Mouse (Mus musculus) forebrain, embryonic 14.5 days (tissue): ENCODE measurements at regions not wholly inside any gene's neighbourhood (a gene's known extent, or its start where the extent isn't known, plus 50 kb on each side); places are given as distances from the start of the nearest gene placed in this dataset.

Source experiments
- ATAC-seq: fragments of 200-750 bp; cut with Nextera tagmentation; 2 replicates; pipeline ENCODE4 v1.8.0; 2017; ENCODE audit warnings: mild to moderate bottlenecking, moderate library complexity
- DNase-seq: peaks from one replicate; pipeline ENCODE4 v3.0.0-alpha.2; 2015; ENCODE audit warnings: low spot score
- H3K27ac ChIP-seq: fragments of 300-500 bp; sonication (generic); 2 replicates; pipeline ENCODE4 v1.5.1; 2014; ENCODE audit warnings: low read depth, mild to moderate bottlenecking, control low read depth, low read length, moderate library complexity
- H3K27me3 ChIP-seq: fragments of 300-500 bp; sonication (generic); replicated peaks from 2 replicates; pipeline ENCODE4 v1.6.1; 2014; ENCODE audit warnings: low read length, control low read depth, mixed read lengths; ENCODE audit not compliant: control insufficient read depth, insufficient read depth
- H3K36me3 ChIP-seq: fragments of 300-500 bp; sonication (generic); 2 replicates; pipeline ENCODE4 v1.6.1; 2014; ENCODE audit warnings: low read length, control low read depth; ENCODE audit not compliant: control insufficient read depth, insufficient read depth
- H3K4me1 ChIP-seq: fragments of 300-500 bp; sonication (generic); 2 replicates; pipeline ENCODE4 v1.6.1; 2014; ENCODE audit warnings: antibody characterized with exemption, low read length, control low read depth; ENCODE audit not compliant: control insufficient read depth, insufficient read depth
- H3K4me2 ChIP-seq: fragments of 300-500 bp; sonication (generic); 2 replicates; pipeline ENCODE4 v1.6.1; 2014; ENCODE audit warnings: mild to moderate bottlenecking, control low read depth, low read length
- H3K4me3 ChIP-seq: fragments of 300-500 bp; sonication (generic); 2 replicates; pipeline ENCODE4 v1.5.1; 2014; ENCODE audit warnings: low read depth, low read length, control low read depth
- H3K9ac ChIP-seq: fragments of 300-500 bp; sonication (generic); 2 replicates; pipeline ENCODE4 v1.6.1; 2014; ENCODE audit warnings: mild to moderate bottlenecking, low read length, control low read depth, moderate library complexity
- H3K9me3 ChIP-seq: fragments of 300-500 bp; sonication (generic); replicated peaks from 2 replicates; pipeline ENCODE4 v1.6.1; 2016; ENCODE audit warnings: low read length, control low read depth, mixed read lengths; ENCODE audit not compliant: control insufficient read depth
- WGBS: fragments of 180-500 bp; shearing (Covaris S2); extraction: QIAGEN DNeasy Blood & Tissue Kit; methylation state at CpG from one replicate; pipeline ENCODE4 v1.1.7; 2014; 5-methylcytosine and 5-hydroxymethylcytosine counted together

DNA sequence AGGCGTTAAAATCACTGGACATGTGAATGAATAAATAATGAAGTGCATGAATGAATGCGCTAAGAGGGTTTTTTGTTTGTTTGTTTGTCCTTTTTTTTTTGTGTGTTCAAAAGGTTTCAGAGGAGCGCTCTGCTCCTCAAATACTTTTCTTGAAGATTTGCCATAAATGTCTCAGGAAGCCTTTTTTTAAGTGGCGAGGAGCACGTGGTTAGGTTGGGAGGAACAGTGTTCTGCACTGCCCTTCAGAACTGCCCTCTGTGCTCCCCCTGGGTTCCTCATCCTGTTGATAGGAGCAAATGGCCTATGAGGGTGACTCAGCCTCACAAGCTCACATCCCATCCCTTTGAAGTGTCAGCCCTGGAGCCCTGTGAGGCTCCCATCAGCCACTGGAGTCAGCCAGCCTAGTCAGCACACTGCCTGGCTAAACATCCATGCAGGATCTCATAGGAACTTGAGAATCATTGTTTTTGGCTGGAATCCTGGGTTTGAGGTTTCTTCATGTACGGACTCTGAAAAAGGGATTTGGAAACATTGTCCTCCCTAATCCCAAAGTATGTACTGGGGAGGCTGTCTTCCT lies 87.9 kb upstream of the Jag1 start:
- ATAC-seq (no peak), DNase-seq (peak; percentile 8)
- Histone ChIP-seq H3K4me2 (no peak overlapping the region), H3K9ac (no peak overlapping the region), H3K36me3 (no peaks in the 10 kb centered on the region), H3K4me3 (no peak overlapping the region), H3K4me1 (no peaks in the 10 kb centered on the region), H3K27ac (no peak overlapping the region), H3K9me3 (no peaks in the 10 kb centered on the region), H3K27me3 (no peaks in the 10 kb centered on the region)
- 72% methylated on average over 6 of the region's 6 CpGs for WGBS

DNA sequence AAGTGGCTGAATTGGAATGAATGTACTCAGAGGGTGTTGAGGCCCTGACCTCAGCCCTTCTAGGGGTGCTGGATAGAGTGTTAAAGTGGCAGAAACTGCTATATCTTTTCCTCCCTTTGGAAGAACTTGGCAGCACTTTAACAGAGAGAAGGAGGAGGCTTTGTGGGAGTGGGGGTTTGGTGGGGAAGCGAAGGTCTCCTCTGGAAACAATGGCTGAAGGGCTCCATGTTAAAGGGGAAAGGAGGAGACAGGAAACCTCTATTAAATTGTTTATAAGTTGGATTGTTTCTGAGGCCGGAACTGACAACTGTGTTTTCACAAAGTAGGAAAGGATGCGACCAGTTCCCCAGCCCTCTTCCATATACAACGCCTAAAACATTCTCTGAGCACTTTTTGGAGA lies 83.7 kb upstream of the Jag1 start:
- H3K4me3 ChIP-seq = no peak overlapping the region
- H3K27me3 ChIP-seq = no peaks in the 10 kb centered on the region
- H3K4me2 ChIP-seq = no peak overlapping the region
- H3K4me1 ChIP-seq = no peaks in the 10 kb centered on the region
- ATAC-seq (no peak), DNase-seq (no peak)
- H3K36me3 ChIP-seq = no peaks in the 10 kb centered on the region
- no peaks in the 10 kb centered on the region for H3K9me3 ChIP-seq
- H3K27ac ChIP-seq = no peak overlapping the region
- WGBS = 89% methylated on average over 4 of the region's 4 CpGs
- H3K9ac ChIP-seq = no peak overlapping the region

DNA sequence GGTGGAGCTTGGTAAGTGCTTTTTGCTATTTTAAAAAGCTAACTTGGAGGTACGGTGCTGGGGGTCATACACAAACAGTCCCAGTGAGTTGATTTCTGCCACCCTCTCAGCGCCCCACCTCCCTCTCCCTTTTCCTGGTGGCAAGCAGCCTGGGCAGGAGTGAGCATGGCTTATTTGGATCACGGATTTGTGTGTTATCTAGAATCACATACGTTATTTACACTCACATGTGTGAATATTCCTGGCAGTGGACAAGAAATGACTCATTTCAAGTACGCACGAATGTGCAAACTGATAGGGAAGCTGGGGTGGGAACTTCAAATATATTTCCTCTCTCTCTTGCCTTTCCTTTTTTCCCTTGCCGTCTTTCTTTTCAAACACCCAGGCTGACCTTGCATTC lies 75.7 kb upstream of the Jag1 start:
- Histone ChIP-seq H3K27me3 (no peaks in the 10 kb centered on the region), H3K9me3 (no peaks in the 10 kb centered on the region), H3K9ac (no peak overlapping the region), H3K4me2 (no peak overlapping the region), H3K36me3 (no peaks in the 10 kb centered on the region), H3K4me3 (no peak overlapping the region), H3K4me1 (no peaks in the 10 kb centered on the region), H3K27ac (no peak overlapping the region)
- WGBS = 84% methylated on average over 7 of the region's 7 CpGs
- ATAC-seq = no peak
- DNase-seq = peak; percentile 11

DNA sequence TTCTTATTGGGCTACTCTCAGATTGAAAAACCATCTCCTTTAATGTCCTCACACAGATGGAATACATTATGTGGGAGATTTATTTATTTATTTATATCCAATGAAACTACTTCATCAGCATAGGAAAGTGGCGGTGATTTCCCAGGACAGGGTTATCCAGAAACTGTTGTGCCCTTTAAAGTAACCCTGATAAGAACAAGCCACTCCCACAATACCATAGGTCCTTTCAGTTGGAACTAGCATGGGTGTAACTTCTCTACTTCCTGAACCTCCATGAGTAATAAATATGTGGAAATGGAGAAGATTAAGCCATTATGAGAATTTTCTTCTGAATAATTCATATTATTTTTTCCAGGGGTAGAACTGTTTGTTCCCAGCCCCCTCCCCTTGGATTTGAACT lies 52.7 kb upstream of the Jag1 start:
- H3K9me3 ChIP-seq = no peaks in the 10 kb centered on the region
- 93% methylated on average over 1 of the region's 1 CpGs for WGBS
- DNase-seq (no peak), ATAC-seq (no peak)
- no peaks in the 10 kb centered on the region for H3K27me3 ChIP-seq
- no peak overlapping the region for H3K9ac ChIP-seq
- H3K4me1 ChIP-seq = no peaks in the 10 kb centered on the region
- no peak overlapping the region for H3K4me3 ChIP-seq
- no peak overlapping the region for H3K27ac ChIP-seq
- no peaks in the 10 kb centered on the region for H3K36me3 ChIP-seq
- no peak overlapping the region for H3K4me2 ChIP-seq

DNA sequence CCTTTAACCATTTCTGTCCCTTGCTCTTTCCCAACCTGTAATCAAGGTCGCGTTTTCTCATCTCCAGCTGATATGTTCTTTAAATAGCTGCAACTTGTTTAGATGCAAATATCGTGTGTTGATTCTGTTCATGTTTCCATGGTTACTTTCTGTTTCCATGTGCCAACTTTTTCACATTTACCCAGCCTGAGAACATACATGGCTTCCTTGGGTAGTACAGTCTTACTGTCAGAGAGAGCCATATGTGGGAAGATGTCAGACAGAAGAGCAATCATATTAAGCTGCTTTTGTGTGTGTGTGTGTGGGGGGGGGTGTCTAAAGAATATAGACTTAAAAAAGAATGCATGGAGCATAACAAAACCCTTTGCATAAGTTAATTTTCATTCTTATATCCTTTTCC lies 52.2 kb upstream of the Jag1 start:
- ATAC-seq (no peak; the same call in 1 of the 2 replicates), DNase-seq (peak; percentile 31)
- WGBS = 77% methylated on average over 3 of the region's 3 CpGs
- Histone ChIP-seq H3K9ac (no peak overlapping the region), H3K36me3 (no peaks in the 10 kb centered on the region), H3K9me3 (no peaks in the 10 kb centered on the region), H3K4me1 (no peaks in the 10 kb centered on the region), H3K27me3 (no peaks in the 10 kb centered on the region), H3K4me3 (no peak overlapping the region), H3K27ac (no peak overlapping the region), H3K4me2 (no peak overlapping the region)
